Mouse (Mus musculus) embryo, embryonic 11.5 days (tissue): ENCODE measurements at regions not wholly inside any gene's neighbourhood (a gene's known extent, or its start where the extent isn't known, plus 50 kb on each side); places are given as distances from the start of the nearest gene placed in this dataset.

Experiments
- DNase-seq: peaks from one replicate; pipeline ENCODE4 v3.0.0-alpha.2; 2012; ENCODE audit warnings: low read depth, low spot score

GRCm38 (mm10) chr14:48753517-48754079, 80.0 kb upstream of the Otx2 start:
- DNase-seq: no peak

GRCm38 (mm10) chr14:48753084-48753483, 79.5 kb upstream of the Otx2 start:
- DNase-seq: no peak

GRCm38 (mm10) chr14:48752579-48752905, 78.9 kb upstream of the Otx2 start:
- DNase-seq: no peak

- no peak for DNase-seq
Observed at GRCm38 (mm10) chr14:48751751-48752578, 78.3 kb upstream of the Otx2 start.

- DNase-seq: no peak
Observed at GRCm38 (mm10) chr14:48750994-48751393, 77.4 kb upstream of the Otx2 start.

GRCm38 (mm10) chr14:48748976-48749375, 75.4 kb upstream of the Otx2 start:
- DNase-seq: no peak

- no peak for DNase-seq
Observed at GRCm38 (mm10) chr14:48747936-48748335, 74.3 kb upstream of the Otx2 start.

- no peak for DNase-seq
Observed at GRCm38 (mm10) chr14:48740942-48741602, 67.5 kb upstream of the Otx2 start.

GRCm38 (mm10) chr14:48739121-48739520, 65.5 kb upstream of the Otx2 start:
- DNase-seq: no peak

GRCm38 (mm10) chr14:48738641-48739040, 65.0 kb upstream of the Otx2 start:
- DNase-seq: no peak

GRCm38 (mm10) chr14:48738213-48738612, 64.6 kb upstream of the Otx2 start:
- DNase-seq: no peak

- no peak for DNase-seq
Observed at GRCm38 (mm10) chr14:48736969-48737860, 63.6 kb upstream of the Otx2 start.

- no peak for DNase-seq
Observed at GRCm38 (mm10) chr14:48736211-48736610, 62.6 kb upstream of the Otx2 start.

GRCm38 (mm10) chr14:48729996-48730395, 56.4 kb upstream of the Otx2 start:
- DNase-seq: no peak
